Mouse (Mus musculus) layer of hippocampus, postnatal 25 days (tissue): Measurements from ENCODE around the gene Map3k14. TPM values are rescaled to one million over a fixed set of nuclear protein-coding genes. Genes with fewer than 3 reads are reported as not detected.

ENCODE experiments used
- DNase-seq, 2 experiments: peaks; one replicate each; pipeline ENCODE4 v3.0.0; 2022; ENCODE audit warnings: mixed read lengths in 2 of 2, low spot score in 1 of 2; ENCODE audit errors: extremely low spot score in 1 of 2
- total RNA-seq, 2 experiments: library from RNA; stranded (reverse); gene quantifications; 2 replicates each; pipeline ENCODE4 v1.2.3; 2021

The Map3k14 gene
- total RNA-seq, 2 experiments from 2014 or later: 3.0 to 3.7 TPM

DNA sequence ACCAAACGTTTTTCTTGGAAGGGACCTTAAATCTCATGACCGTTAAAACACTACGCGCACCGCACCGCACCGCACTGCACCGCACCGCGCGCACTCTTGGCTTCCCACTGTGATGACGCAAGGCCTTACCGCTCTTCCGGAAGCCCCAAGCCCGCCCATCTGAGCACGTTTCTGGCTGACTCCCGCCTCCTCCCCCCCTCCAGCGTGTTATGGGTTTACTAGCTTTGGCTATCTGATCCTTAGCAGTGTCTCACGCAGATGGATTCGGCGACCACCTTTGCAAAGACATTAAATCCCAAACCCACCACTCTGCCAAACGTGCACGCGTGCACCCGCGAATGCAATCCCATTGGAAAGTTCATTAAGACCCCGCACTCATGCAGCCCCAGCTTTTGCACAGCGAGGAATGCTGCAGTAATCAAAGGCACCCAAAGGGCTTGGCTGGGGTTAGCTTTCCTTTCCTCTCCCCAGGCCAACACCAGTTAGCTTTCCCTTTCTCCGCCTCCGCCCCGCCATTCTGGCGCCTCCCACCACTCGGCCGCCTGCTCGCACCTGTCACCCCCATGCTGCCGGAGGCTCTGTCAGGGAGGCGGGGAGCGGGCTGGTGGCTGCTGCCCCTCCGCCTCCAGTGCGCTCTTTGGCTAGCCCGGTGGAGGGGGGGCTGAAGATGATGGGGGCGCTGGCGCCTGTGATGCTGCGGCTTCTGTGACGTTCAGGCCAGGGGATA, 49.3 kb downstream of the Map3k14 start, which contains the start of gene Spata32:
Spata32 (minus strand) TSS at position 643 of the 727 bp plus-strand sequence.
- DNase-seq: peak; percentile 48 to 53

DNA sequence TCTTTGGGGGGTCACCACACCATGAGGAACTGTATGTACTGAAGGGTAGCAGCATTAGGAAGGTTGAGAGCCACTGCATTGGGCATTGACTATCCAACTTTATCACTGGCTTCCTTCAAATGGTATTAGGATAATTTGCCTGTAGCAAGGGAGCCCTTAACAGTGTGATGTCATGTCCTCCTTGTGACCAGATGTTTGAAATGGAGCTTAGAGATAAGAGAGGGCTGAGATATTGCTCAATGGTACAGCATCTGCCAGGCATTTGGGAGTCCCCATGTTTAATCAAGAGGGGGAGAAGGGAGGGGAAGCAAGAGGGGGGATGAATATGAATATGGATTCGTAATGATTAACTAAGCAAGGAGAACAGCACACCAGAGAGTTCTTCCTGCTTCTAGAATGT, 51.9 kb downstream of the Map3k14 start:
- DNase-seq: no peak

- DNase-seq: no peak
Measured at GRCm38 (mm10) chr11:103213712-103214111, 53.6 kb downstream of the Map3k14 start.

GRCm38 (mm10) chr11:103210291-103210690, 57.0 kb downstream of the Map3k14 start:
- no peak for DNase-seq

DNA sequence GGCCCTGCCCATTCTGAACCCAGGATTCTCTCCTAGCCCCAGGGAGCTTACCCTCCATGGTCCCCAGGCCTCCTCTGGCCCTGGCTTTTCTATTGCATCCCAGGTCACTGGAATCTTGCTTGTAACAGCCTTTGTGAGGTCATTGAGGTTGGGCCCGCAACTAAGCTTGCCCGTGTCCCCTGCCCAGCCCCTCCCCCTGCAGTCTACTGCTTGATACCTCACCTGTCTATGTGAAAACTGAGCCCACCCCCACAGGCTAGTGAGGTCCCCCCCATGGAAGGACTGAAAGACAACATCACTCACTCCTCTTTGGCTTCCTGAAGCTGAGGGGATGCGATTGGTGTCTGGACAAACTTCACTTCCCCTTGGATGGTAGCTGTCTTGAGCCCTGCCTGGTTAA, 58.8 kb downstream of the Map3k14 start, which contains the start of gene 1700023F06Rik:
1700023F06Rik (minus strand) TSS at position 101 of the 400 bp plus-strand sequence.
- no peak for DNase-seq

- no peak for DNase-seq
Measured at GRCm38 (mm10) chr11:103206203-103206602, 61.1 kb downstream of the Map3k14 start.

GRCm38 (mm10) chr11:103202376-103202775, 64.9 kb downstream of the Map3k14 start:
- DNase-seq: no peak

DNA sequence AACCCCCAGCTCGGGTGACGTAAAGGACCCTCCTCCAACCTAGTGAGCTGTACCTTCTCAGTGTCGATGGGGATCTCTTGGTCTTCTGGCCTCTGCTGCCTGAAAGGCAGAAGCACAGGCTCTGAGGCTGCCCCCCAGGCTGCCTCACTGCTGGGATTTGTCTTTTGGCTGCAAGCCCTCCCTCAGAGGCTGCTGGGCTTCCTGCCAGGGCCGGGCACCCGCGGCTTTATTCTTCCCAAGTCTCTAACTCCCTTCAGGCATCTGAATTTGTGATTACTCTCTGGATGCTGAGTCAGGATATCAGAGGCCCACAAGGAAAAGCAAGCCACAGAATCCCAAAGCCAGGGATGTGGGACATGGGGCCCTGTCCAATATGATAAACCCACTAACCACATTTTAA, 65.6 kb downstream of the Map3k14 start:
- DNase-seq: peak; percentile 71 to 72

DNA sequence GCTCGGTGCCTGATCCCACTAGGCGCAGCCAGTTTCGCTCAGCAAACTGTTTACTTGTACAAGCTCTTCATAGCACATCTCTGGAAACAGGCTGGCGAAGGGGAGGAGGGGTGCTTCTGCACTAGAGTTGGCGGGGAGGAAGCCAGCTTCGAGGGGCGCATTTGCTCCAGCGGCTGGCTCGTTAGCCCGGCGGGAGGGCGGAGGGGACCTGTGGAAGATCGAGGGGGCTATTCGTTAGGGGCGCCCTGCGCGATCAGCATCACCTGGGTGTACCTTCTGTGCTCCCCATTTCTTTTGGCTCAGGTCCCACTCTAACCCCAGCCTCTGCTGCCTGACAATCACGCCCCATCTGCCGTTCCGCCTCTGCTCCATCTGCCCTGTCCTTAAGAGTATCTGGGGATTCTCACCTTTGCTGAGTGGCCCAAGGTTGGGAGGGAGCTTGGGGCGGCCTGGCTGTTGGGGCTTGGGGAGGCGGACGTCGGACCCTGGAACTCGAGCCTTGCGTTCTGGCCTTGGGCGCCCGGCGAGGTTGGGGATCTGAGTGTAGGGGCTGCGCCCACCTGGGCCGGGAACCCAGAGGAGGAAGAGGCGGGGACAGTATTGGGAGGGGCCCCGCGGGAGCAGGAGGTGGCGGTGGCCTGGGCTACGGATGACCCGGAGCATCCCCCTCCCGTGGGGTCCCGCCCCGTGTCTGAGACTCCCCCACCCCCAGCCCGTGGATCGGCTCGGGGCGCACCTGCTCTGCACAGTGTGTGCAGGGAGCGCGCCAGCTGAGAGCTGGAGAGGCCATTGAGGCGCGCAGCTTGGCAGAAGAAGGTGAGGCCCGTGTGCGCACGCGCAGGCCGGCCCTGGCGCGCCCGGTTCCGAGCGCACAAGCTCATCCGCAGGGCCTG, 68.1 kb downstream of the Map3k14 start:
- peak; percentile 63 to 79 for DNase-seq

GRCm38 (mm10) chr11:103198339-103198738, 68.9 kb downstream of the Map3k14 start:
- DNase-seq: no peak

- DNase-seq: no peak
Measured at GRCm38 (mm10) chr11:103197340-103197739, 69.9 kb downstream of the Map3k14 start.

GRCm38 (mm10) chr11:103195656-103196055, 71.6 kb downstream of the Map3k14 start:
- no peak for DNase-seq

GRCm38 (mm10) chr11:103195236-103195635, 72.0 kb downstream of the Map3k14 start:
- DNase-seq: no peak

DNA sequence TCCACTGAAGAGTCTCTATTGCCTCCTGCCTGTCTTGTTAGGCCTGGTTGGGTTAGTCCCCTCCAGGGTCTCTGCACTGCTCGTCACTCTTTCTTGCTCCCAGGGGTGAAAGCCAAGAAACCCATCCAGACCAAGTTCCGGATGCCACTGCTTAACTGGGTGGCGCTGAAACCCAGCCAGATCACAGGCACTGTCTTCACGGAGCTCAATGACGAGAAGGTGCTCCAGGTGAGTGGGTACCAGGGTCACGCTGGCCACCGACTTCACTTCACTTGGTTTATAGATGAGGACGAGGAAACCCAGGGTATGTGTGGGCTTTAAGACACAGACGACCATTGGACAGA, 73.5 kb downstream of the Map3k14 start:
- DNase-seq: no peak

- DNase-seq: peak in 1 of 2 experiments; percentile 52
Measured at GRCm38 (mm10) chr11:103192956-103193824, 74.1 kb downstream of the Map3k14 start.

- DNase-seq: peak in 1 of 2 experiments; percentile 52
Measured at GRCm38 (mm10) chr11:103192230-103192955, 74.9 kb downstream of the Map3k14 start.

DNA sequence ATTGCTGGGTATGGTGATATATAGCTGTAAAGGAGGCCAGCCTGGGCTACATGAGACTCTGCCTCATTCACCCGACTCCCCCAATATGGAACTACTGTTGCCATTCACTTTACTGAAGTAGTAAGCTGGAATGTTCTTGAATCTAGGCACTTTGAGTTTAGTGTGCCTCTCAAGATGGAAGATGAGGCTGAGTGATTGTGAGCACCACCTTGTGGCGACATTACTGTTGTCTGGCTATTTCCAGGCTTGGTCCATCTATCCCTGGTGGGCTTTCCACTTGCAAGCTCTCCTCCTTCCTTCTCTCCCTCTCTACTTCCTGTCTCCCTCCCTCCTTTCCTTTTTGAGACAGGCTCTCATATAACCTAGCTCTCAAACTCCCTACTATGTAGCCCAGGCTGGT, 82.4 kb downstream of the Map3k14 start:
- DNase-seq: peak in 1 of 2 experiments; percentile 67

DNA sequence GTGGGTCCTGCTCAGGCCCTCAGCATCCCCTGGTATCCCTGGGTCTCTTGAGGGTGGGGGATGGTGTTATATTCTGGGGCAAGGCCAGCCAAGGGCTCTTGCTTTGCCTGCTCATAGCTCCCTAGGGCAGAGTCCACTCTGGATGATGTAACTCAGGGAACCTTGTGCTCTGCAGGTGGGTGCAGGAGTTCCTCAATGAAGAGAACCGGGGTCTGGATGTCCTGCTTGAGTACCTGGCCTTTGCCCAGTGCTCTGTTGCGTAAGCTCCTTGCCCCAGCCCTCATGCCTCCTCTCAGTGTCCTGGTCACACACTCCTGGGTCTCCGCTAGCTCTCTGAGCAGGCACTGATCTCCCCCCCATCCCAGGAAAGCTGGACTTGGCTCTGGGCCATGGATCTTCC, 85.4 kb downstream of the Map3k14 start:
- no peak for DNase-seq

DNA sequence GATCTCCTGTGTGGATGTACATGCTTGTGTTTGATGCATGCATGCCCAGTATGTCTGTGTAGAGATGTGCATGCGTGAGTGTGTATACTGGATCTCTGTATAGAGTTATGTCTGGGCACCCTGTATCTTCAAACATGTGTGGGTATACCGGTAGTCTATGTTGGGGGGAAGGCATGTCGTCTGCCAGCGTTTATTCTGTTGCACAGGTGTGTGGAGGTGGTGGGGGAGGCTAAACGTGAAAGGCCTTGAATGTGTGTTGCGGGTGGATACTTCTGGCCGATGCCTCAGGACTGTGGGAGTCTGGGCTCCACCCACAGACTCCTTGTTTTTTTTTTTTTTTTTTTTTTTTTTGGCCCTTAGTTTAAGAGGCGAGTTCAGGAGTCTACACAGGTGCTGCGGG, 85.9 kb downstream of the Map3k14 start:
- no peak for DNase-seq

- no peak for DNase-seq
Measured at GRCm38 (mm10) chr11:103180426-103180825, 86.8 kb downstream of the Map3k14 start.
